Mouse (Mus musculus): ENCODE measurements around the gene Wdr90. TPM values are rescaled to one million over a fixed set of nuclear protein-coding genes. Genes with fewer than 3 reads are reported as not detected.

The Wdr90 gene
- total and polyA plus RNA-seq, 3 experiments = 1.2 to 8.5 (median 1.3) TPM

DNA sequence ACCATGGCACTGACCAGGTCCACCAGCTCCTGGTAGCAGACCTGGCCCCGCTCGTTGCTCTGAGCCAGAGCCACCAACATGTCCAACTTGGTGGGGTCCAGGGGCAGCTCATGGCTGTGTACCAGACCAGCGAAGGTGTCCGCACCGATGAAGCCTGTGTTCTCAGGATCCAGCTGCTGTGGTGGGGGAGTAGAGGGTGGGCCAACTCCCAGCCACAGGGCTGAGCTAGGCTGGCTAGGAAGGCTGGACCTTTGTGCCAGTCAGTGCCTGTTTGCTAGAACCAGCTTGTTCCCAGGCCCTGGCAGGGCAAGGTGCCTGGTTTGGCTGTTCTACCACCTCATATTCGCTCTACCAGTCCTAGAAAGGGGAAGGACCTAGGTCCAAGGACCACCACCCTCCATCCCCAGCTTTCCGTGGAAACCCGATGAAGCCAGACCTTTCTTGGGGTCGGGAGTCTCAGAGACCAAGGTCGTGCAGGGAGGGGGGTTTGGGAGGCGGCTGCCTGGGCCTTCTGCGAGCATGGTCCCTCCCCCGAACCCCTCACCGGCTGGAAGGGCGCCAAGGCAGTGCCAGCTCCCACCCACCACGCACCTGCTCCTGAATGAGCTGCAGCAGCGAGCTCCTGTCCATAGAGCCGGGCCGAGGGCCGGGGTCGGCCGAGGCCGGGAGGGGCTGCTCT lies 24.8 kb downstream of the Wdr90 start:
- no peak for DNase-seq
- 21% methylated on average over 23 of the region's 23 CpGs for WGBS
- TF ChIP-seq EP300 (IDR thresholded peaks at IDR 0.05; ENCODE audit: insufficient read depth, low read depth, low read length) = no peak
- TF ChIP-seq POLR2A (IDR thresholded peaks at IDR 0.05; ENCODE audit: insufficient read depth, low read depth, low read length) = peak; percentile 11; the same call in 1 of the 2 replicates
- no peak for TF ChIP-seq CTCF (IDR thresholded peaks at IDR 0.05)
- Histone ChIP-seq H3K9ac (ENCODE audit: low read depth, low read length) (peak overlapping the region; percentile 59), H3K4me3 (peak overlapping the region; percentile 40), H3K79me2 (replicated peaks; ENCODE audit: control insufficient read depth, insufficient read depth, low read length) (peaks cover 2% of the 10 kb centered on the region), H3K27ac (peak overlapping the region; percentile 73), H3K36me3 (ENCODE audit: control insufficient read depth, insufficient read depth, low read length) (no peaks in the 10 kb centered on the region; the same call in 1 of the 2 replicates), H3K4me1 (ENCODE audit: control insufficient read depth, insufficient read depth, low read length) (peaks cover 23% of the 10 kb centered on the region), H3K27me3 (ENCODE audit: control insufficient read depth, insufficient read depth, low read length) (no peaks in the 10 kb centered on the region)
- intact Hi-C loops (cut with DNase I) = no loop called here

DNA sequence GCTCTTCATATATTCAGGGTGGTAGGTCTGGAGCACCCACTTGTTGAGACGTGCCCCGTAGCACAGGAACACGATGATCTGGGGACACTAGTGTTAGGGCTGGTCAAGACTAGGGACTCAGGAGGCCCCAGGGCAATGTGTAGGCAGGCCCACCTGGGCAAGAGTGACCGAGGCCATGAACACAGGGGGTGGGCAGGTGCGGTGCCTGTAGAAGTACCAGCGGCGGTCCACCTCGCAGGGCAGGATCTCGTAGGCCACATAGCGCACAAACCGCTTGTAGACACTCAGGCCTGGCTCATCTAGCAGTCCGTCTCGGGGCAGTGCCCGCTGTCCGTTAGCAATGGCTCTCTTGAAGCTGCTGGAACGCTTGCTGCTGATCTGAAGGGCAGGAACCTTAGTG lies 25.5 kb downstream of the Wdr90 start:
- 80% methylated on average over 16 of the region's 16 CpGs for WGBS
- H3K79me2 ChIP-seq (replicated peaks; ENCODE audit: control insufficient read depth, insufficient read depth, low read length) = peaks cover 2% of the 10 kb centered on the region
- intact Hi-C loops (cut with DNase I) = no loop called here
- TF ChIP-seq POLR2A (IDR thresholded peaks at IDR 0.05; ENCODE audit: insufficient read depth, low read depth, low read length) = no peak
- no peak for TF ChIP-seq EP300 (IDR thresholded peaks at IDR 0.05; ENCODE audit: insufficient read depth, low read depth, low read length)
- no peak for TF ChIP-seq CTCF (IDR thresholded peaks at IDR 0.05)
- H3K27ac ChIP-seq = peak overlapping the region; percentile 73; the same call in 1 of the 2 replicates
- H3K4me1 ChIP-seq (ENCODE audit: control insufficient read depth, insufficient read depth, low read length) = peaks cover 26% of the 10 kb centered on the region
- DNase-seq = no peak
- no peaks in the 10 kb centered on the region; the same call in 1 of the 2 replicates for H3K36me3 ChIP-seq (ENCODE audit: control insufficient read depth, insufficient read depth, low read length)
- no peaks in the 10 kb centered on the region for H3K27me3 ChIP-seq (ENCODE audit: control insufficient read depth, insufficient read depth, low read length)
- no peak overlapping the region for H3K4me3 ChIP-seq
- peak overlapping the region; percentile 59 for H3K9ac ChIP-seq (ENCODE audit: low read depth, low read length)

DNA sequence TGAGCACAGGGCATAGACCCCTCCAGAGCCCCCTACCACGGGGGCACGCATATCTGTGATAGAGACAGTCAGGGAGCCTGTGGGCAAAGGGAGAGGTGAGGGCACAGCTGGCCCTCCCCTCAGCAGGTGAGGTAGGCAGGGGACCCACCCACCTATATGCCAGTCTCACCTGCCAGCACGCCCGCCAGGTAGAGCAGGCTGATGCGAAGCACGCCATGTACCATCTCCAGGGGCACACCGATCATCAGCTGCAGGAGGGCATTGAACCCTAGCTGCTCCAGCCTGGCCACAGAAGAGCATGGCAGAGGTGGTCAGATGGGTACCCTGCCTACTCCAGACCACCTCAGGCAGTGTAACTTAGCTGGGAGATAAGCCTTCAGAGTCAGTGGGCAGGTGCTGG lies 26.0 kb downstream of the Wdr90 start:
- intact Hi-C loops (cut with DNase I) = no loop called here
- H3K27me3 ChIP-seq (ENCODE audit: control insufficient read depth, insufficient read depth, low read length) = no peaks in the 10 kb centered on the region
- peaks cover 2% of the 10 kb centered on the region for H3K79me2 ChIP-seq (replicated peaks; ENCODE audit: control insufficient read depth, insufficient read depth, low read length)
- no peak overlapping the region for H3K4me3 ChIP-seq
- TF ChIP-seq EP300 (IDR thresholded peaks at IDR 0.05; ENCODE audit: insufficient read depth, low read depth, low read length) (no peak), POLR2A (IDR thresholded peaks at IDR 0.05; ENCODE audit: insufficient read depth, low read depth, low read length) (no peak), CTCF (IDR thresholded peaks at IDR 0.05) (no peak)
- no peak overlapping the region for H3K27ac ChIP-seq
- H3K36me3 ChIP-seq (ENCODE audit: control insufficient read depth, insufficient read depth, low read length) = no peaks in the 10 kb centered on the region; the same call in 1 of the 2 replicates
- WGBS = 94% methylated on average over 7 of the region's 7 CpGs
- no peak for DNase-seq
- H3K4me1 ChIP-seq (ENCODE audit: control insufficient read depth, insufficient read depth, low read length) = peaks cover 26% of the 10 kb centered on the region
- H3K9ac ChIP-seq (ENCODE audit: low read depth, low read length) = no peak overlapping the region

DNA sequence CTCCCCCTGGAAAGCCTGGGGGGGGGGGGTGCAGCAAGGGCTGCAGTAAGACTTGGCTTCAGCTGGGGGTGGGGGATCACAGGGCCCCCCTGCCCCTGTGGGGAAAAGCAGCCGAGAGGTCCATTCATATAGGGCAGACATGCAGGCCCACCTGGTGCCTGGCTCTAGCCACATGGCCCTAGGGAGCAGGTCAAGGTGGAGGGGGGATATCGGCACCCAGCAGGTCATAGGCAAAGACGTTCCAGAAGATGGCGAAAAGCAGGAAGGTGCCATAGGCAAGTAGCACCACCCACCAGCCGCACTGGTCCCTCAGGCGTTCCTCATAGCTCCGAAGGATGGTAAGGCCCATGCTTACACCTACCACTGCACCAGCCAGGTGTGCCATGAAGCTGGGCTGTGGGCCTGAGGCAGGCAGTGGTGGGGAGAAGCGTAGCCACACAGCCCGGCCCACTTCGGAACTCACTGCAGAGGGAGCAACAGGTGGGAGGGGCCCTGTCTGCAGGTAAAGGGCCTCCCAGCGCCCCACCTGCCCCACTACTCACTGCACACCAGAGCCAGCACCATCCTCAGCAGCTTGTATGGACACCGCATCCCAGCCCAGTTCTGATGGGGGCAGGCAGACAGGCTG lies 26.6 kb downstream of the Wdr90 start:
- Histone ChIP-seq H3K27me3 (ENCODE audit: control insufficient read depth, insufficient read depth, low read length) (no peaks in the 10 kb centered on the region), H3K36me3 (ENCODE audit: control insufficient read depth, insufficient read depth, low read length) (no peaks in the 10 kb centered on the region; the same call in 1 of the 2 replicates), H3K9ac (ENCODE audit: low read depth, low read length) (0 out of 2 replicates have a peak overlapping the region, but pooled peaks have one; percentile 19), H3K4me1 (ENCODE audit: control insufficient read depth, insufficient read depth, low read length) (peaks cover 26% of the 10 kb centered on the region), H3K27ac (peak overlapping the region; percentile 100; the same call in 1 of the 2 replicates), H3K4me3 (peak overlapping the region; percentile 85; the same call in 1 of the 2 replicates), H3K79me2 (replicated peaks; ENCODE audit: control insufficient read depth, insufficient read depth, low read length) (peaks cover 2% of the 10 kb centered on the region)
- WGBS = 83% methylated on average over 12 of the region's 12 CpGs
- DNase-seq = no peak
- TF ChIP-seq POLR2A (IDR thresholded peaks at IDR 0.05; ENCODE audit: insufficient read depth, low read depth, low read length) (no peak), EP300 (IDR thresholded peaks at IDR 0.05; ENCODE audit: insufficient read depth, low read depth, low read length) (no peak), CTCF (IDR thresholded peaks at IDR 0.05) (no peak)
- intact Hi-C loops (cut with DNase I) = loop anchor here (5.0 kb wide), 1 partner anchor 33 kb away; the partner anchor contains the start of gene Mcrip2

DNA sequence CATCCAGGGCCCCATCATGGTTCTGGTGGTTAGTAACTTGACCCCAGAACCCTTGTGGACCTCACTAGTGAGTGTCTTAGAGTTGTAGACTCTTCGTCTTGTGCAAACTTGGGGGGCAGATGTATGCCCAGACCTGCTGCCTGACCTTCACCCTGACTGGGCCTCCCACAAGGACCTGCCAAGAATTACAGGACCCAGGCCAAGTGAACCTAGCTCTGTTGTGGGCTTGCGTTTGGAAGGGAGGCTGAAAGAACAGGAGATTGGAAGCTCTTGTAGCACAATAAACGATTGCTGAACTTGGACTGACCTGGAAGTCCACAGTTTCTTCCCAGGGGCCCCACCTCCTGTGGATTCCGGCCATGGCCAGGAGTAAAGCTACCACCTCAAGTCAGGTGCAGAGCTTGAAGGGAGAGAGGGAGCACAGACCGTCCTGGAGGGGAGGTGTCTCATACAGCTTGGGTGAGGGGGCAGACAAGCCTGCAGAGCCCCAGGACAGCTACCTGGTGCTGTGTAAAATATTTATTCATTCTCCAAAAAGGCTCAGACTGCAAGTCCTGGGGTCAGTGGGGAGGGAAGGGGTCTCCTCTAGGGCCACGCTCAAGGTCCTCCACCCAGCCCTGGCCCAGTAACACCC lies 27.2 kb downstream of the Wdr90 start:
- Histone ChIP-seq H3K36me3 (ENCODE audit: control insufficient read depth, insufficient read depth, low read length) (no peaks in the 10 kb centered on the region; the same call in 1 of the 2 replicates), H3K27me3 (ENCODE audit: control insufficient read depth, insufficient read depth, low read length) (no peaks in the 10 kb centered on the region), H3K9ac (ENCODE audit: low read depth, low read length) (peak overlapping the region; percentile 84), H3K27ac (peak overlapping the region; percentile 100), H3K4me1 (ENCODE audit: control insufficient read depth, insufficient read depth, low read length) (peaks cover 26% of the 10 kb centered on the region), H3K4me3 (peak overlapping the region; percentile 85), H3K79me2 (replicated peaks; ENCODE audit: control insufficient read depth, insufficient read depth, low read length) (peaks cover 2% of the 10 kb centered on the region)
- DNase-seq = peak; percentile 40 to 56
- intact Hi-C loops (cut with DNase I) = loop anchor here (5.0 kb wide), 1 partner anchor 33 kb away; the partner anchor contains the start of gene Mcrip2
- TF ChIP-seq POLR2A (IDR thresholded peaks at IDR 0.05; ENCODE audit: insufficient read depth, low read depth, low read length) (no peak), EP300 (IDR thresholded peaks at IDR 0.05; ENCODE audit: insufficient read depth, low read depth, low read length) (no peak), CTCF (IDR thresholded peaks at IDR 0.05) (no peak)
- WGBS = 10% methylated on average over 6 of the region's 6 CpGs

Measured in heart, adult 2 months (tissue).